Mouse (Mus musculus): Measurements from ENCODE around the gene Fpr-rs4.
A peak's percentile ranks its signal among the peaks of the same experiment; 100 is the strongest.
"Not testable (repeated sequence)": the region's sequence is repeated elsewhere in the genome, so short reads cannot be mapped to it uniquely, and the experiment has no call there.

The Fpr-rs4 gene

DNA sequence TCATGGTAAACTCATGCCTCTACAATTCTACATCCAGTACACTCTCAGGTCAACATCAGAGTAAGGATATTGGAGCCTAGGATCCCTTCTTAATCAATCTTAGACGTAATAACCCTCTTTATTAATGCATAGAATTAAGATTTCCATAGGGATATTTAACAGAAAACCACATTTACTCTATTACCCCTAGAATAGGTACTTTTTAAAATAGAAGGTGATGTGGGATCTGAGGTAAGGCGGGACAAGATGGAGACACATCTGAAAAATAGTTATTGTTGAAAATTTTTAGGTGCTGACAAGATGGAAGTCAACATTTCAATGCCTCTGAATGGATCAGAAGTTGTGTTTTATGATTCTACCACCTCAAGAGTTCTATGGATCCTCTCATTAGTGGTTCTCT, at the start of gene Fpr-rs4:
TSS of gene Fpr-rs4 (plus strand) at position 301 of the 400 bp plus-strand sequence.
- DNase-seq (ENCODE audit: low spot score) = no peak

- DNase-seq (ENCODE audit: low spot score) = peak; percentile 14
Observed at GRCm38 (mm10) chr17:17973443-17973842, 48.1 kb upstream of the Fpr-rs4 start.

DNA sequence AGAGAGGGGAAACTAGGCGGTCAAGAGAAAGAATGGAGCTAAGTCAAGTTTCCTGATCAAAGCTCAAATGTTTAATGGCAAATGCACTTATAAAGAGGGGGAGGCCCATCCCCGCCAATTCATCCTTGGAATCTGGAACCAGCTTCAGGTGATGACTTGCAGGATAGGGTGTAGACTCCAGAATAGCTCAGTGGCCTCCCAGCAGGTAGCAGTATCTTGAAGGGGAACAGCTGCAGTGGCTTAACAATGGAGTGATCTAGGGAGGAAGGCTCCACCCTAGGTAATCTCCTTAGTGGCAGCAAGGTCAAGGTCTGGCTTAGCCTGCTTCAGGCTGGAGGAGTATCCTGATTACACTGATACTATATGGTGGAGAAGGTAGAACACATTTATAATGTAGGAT, 40.3 kb upstream of the Fpr-rs4 start:
- not testable (repeated sequence) for DNase-seq (ENCODE audit: low spot score)

DNA sequence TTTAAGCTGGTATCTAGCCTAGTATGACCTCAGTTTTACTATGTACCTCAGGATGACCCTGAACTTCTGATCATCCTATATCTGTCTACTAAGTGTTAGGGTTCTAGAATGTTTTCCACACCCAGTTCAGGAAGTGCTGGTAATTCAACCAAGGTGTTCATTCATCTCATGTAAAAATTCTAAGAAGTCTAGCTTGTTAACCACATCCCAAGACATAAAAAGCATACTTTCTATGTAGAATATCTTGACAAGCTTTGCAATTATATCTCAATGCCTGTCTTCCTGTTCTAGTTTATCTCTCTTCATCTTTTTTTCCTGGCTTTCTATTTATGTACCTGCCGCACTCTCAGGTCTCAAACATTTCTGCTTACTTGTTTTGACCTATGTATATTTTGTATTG, 16.8 kb upstream of the Fpr-rs4 start:
- no peak for DNase-seq (ENCODE audit: low spot score)

- no peak for DNase-seq (ENCODE audit: low spot score)
Observed at GRCm38 (mm10) chr17:18049124-18049523, 27.6 kb downstream of the Fpr-rs4 start, which contains the start of gene Vmn2r124. TSS of gene Vmn2r124 (plus strand) at chr17:18049424.

Measured in embryo, embryonic 10 days (tissue).